Mouse (Mus musculus) right cerebral cortex, postnatal 10 days (tissue): Measurements from ENCODE around the gene Podxl.

Source experiments
- DNase-seq, 2 experiments: peaks; one replicate each; pipeline ENCODE4 v3.0.0; 2021; ENCODE audit warnings: low spot score in 2 of 2

Gene Podxl

GRCm38 (mm10) chr6:31524647-31525046 lies 39.1 kb downstream of the Podxl start:
- DNase-seq: no peak

GRCm38 (mm10) chr6:31524121-31524520 lies 39.7 kb downstream of the Podxl start:
- no peak for DNase-seq

- DNase-seq: no peak
These were observed 40.1 kb downstream of the Podxl start for GRCm38 (mm10) chr6:31523657-31524056.

- DNase-seq: peak; percentile 51 to 78
These were observed 40.7 kb downstream of the Podxl start for GRCm38 (mm10) chr6:31523039-31523438.

GRCm38 (mm10) chr6:31522478-31522877 lies 41.3 kb downstream of the Podxl start:
- DNase-seq: no peak

- no peak for DNase-seq
These were observed 42.1 kb downstream of the Podxl start for GRCm38 (mm10) chr6:31521491-31522355.

GRCm38 (mm10) chr6:31520486-31521215 lies 43.1 kb downstream of the Podxl start:
- no peak for DNase-seq

GRCm38 (mm10) chr6:31519001-31519471 lies 44.7 kb downstream of the Podxl start:
- peak in 1 of 2 experiments; percentile 56 for DNase-seq

GRCm38 (mm10) chr6:31518338-31518698 lies 45.5 kb downstream of the Podxl start:
- no peak for DNase-seq

GRCm38 (mm10) chr6:31517681-31518337 lies 46.0 kb downstream of the Podxl start:
- no peak for DNase-seq

- DNase-seq: no peak
These were observed 50.1 kb downstream of the Podxl start for GRCm38 (mm10) chr6:31513726-31514125.

- DNase-seq: no peak
These were observed 61.2 kb downstream of the Podxl start for GRCm38 (mm10) chr6:31502614-31503013.

GRCm38 (mm10) chr6:31500691-31501090 lies 63.1 kb downstream of the Podxl start:
- DNase-seq: no peak

GRCm38 (mm10) chr6:31500260-31500659 lies 63.5 kb downstream of the Podxl start:
- no peak for DNase-seq

- DNase-seq: no peak
These were observed 63.9 kb downstream of the Podxl start for GRCm38 (mm10) chr6:31499836-31500235.

- DNase-seq: no peak
These were observed 67.6 kb downstream of the Podxl start for GRCm38 (mm10) chr6:31496227-31496626.

- DNase-seq: no peak
These were observed 68.6 kb downstream of the Podxl start for GRCm38 (mm10) chr6:31495122-31495731.

- no peak for DNase-seq
These were observed 73.8 kb downstream of the Podxl start for GRCm38 (mm10) chr6:31489950-31490349.

- DNase-seq: no peak
These were observed 77.2 kb downstream of the Podxl start for GRCm38 (mm10) chr6:31486601-31487000.

- no peak for DNase-seq
These were observed 83.8 kb downstream of the Podxl start for GRCm38 (mm10) chr6:31480008-31480407.

- no peak for DNase-seq
These were observed 85.6 kb downstream of the Podxl start for GRCm38 (mm10) chr6:31478221-31478620.
